Mouse (Mus musculus) olfactory bulb, adult 2 months (tissue): ENCODE measurements around the gene Hist1h2bm.

Experiments
- CTCF ChIP-seq: fragments of 200-500 bp; IDR thresholded peaks from 2 replicates; pipeline ENCODE4 v1.5.1; 2012; ENCODE audit warnings: low read depth, mild to moderate bottlenecking, low read length, moderate library complexity; ENCODE audit not compliant: insufficient read depth
- POLR2A ChIP-seq: fragments of 200-500 bp; IDR thresholded peaks from 2 replicates; pipeline ENCODE4 v1.6.1; 2012; ENCODE audit warnings: mild to moderate bottlenecking, low read depth, low read length, moderate library complexity; ENCODE audit not compliant: insufficient read depth

- TF ChIP-seq CTCF = no peak
- no peak for TF ChIP-seq POLR2A
These were observed 44.5 kb upstream of the Hist1h2bm start, which contains the start of gene Olfr1360 for GRCm38 (mm10) chr13:21677305-21677704.
